Mouse (Mus musculus) neural tube, embryonic 13.5 days (tissue): ENCODE data around the gene Stk24. TPM values are rescaled to one million over a fixed set of nuclear protein-coding genes. Genes with fewer than 3 reads are reported as not detected.

Experiments
- ATAC-seq: fragments of 200-750 bp; cut with Nextera tagmentation; 2 replicates; pipeline ENCODE4 v1.8.0; 2017; ENCODE audit warnings: low read depth, mild to moderate bottlenecking, moderate TSS enrichment, moderate library complexity
- H3K27ac ChIP-seq: fragments of 300-500 bp; sonication (generic); replicated peaks from 2 replicates; pipeline ENCODE4 v1.5.1; 2015; ENCODE audit warnings: moderate library complexity, mild to moderate bottlenecking, inconsistent platforms
- H3K27me3 ChIP-seq: fragments of 300-500 bp; sonication (generic); 2 replicates; pipeline ENCODE4 v1.6.1; 2015; ENCODE audit warnings: mild to moderate bottlenecking, inconsistent platforms
- H3K36me3 ChIP-seq: fragments of 300-500 bp; sonication (generic); 2 replicates; pipeline ENCODE4 v1.6.1; 2015; ENCODE audit warnings: mild to moderate bottlenecking, inconsistent platforms
- H3K4me1 ChIP-seq: fragments of 300-500 bp; sonication (generic); replicated peaks from 2 replicates; pipeline ENCODE4 v1.6.1; 2015; ENCODE audit warnings: inconsistent platforms
- H3K4me2 ChIP-seq: fragments of 300-500 bp; sonication (generic); 2 replicates; pipeline ENCODE4 v1.6.1; 2015; ENCODE audit warnings: inconsistent platforms, mild to moderate bottlenecking, moderate library complexity
- H3K4me3 ChIP-seq: fragments of 300-500 bp; sonication (generic); 2 replicates; pipeline ENCODE4 v1.5.1; 2015; ENCODE audit warnings: mild to moderate bottlenecking, inconsistent platforms
- H3K9ac ChIP-seq: fragments of 300-500 bp; sonication (generic); 2 replicates; pipeline ENCODE4 v1.6.1; 2015; ENCODE audit warnings: moderate library complexity, mild to moderate bottlenecking, inconsistent platforms
- H3K9me3 ChIP-seq: fragments of 300-500 bp; sonication (generic); 2 replicates; pipeline ENCODE4 v1.6.1; 2016; ENCODE audit warnings: inconsistent platforms
- WGBS: fragments of 180-500 bp; shearing (Covaris S2); methylation state at CpG from one replicate; pipeline ENCODE4 v1.1.7; 2015; 5-methylcytosine and 5-hydroxymethylcytosine counted together
- polyA plus RNA-seq: library from polyadenylated mRNA; unstranded; fragments of >200 nt; fragmentation: Nextera tagmentation; extraction: Ambion mirVana; gene quantifications from 2 replicates; pipeline ENCODE4 v1.2.1, GENCODE M21; 2015

Stk24 gene
- polyA plus RNA-seq, 1 experiment from 2014 or later: 22.5 TPM

GRCm38 (mm10) chr14:121297103-121297502 lies 82.7 kb downstream of the Stk24 start:
- Histone ChIP-seq H3K36me3 (peaks cover 56% of the 10 kb centered on the region), H3K9me3 (no peaks in the 10 kb centered on the region)
- no peak for ATAC-seq

GRCm38 (mm10) chr14:121294484-121294883 lies 85.3 kb downstream of the Stk24 start:
- Histone ChIP-seq H3K36me3 (peaks cover 63% of the 10 kb centered on the region), H3K4me2 (no peak overlapping the region), H3K9ac (no peak overlapping the region), H3K4me3 (no peak overlapping the region), H3K9me3 (no peaks in the 10 kb centered on the region), H3K4me1 (no peaks in the 10 kb centered on the region), H3K27ac (no peak overlapping the region), H3K27me3 (no peaks in the 10 kb centered on the region)
- 91% methylated on average over 12 of the region's 12 CpGs for WGBS
- no peak for ATAC-seq

More at GRCm38 (mm10) chr14:121297103-121297502, 82.7 kb downstream of the Stk24 start:
- 88% methylated on average over 6 of the region's 6 CpGs for WGBS
- Histone ChIP-seq H3K4me2 (no peak overlapping the region), H3K27me3 (no peaks in the 10 kb centered on the region), H3K9ac (no peak overlapping the region), H3K4me3 (no peak overlapping the region), H3K4me1 (no peaks in the 10 kb centered on the region), H3K27ac (no peak overlapping the region)

DNA sequence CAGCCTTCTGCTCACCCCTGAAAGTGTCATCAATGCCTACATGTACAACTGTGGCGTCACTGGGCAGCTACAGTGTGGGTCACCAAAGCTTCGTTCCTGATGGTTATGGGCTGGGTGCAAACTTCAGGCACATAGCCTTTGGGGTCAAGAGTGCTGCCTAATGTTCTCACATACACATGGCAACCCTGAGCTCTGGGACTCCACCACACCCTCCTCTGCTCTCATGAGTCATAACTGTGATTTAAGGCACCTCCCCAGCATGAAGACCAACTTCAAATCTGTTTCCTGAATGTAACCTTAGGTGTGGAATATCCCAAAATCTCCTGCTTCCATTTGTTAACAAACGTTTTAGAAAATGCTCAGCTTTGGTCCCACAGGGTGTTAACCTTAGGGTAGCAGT lies 87.4 kb downstream of the Stk24 start:
- Histone ChIP-seq H3K27ac (no peak overlapping the region), H3K9ac (no peak overlapping the region), H3K9me3 (no peaks in the 10 kb centered on the region), H3K36me3 (peaks cover 63% of the 10 kb centered on the region), H3K4me2 (no peak overlapping the region), H3K27me3 (no peaks in the 10 kb centered on the region), H3K4me1 (no peaks in the 10 kb centered on the region), H3K4me3 (no peak overlapping the region)
- WGBS: 96% methylated on average over 3 of the region's 3 CpGs
- ATAC-seq: no peak

DNA sequence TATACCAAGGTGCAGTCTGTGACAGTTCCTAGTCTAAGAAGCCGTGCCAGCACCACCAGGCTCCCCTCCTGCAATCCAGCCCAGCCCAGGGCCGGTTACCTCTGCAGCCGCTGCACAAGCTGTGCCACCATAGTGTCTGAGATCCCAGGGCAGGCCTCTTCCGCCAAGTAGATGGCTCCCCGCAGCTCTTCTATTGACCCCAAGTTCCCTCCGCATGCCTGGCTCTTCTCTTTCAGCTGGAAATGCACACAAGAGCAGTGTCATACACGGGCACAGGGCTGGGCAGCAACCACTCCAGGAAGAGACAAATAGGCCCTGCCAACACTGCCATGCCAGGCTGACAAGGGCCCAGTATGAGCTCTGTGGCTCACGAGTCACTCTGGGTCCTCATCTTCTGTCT lies 87.9 kb downstream of the Stk24 start:
- Histone ChIP-seq H3K4me1 (no peaks in the 10 kb centered on the region), H3K36me3 (peaks cover 58% of the 10 kb centered on the region), H3K4me2 (no peak overlapping the region), H3K4me3 (no peak overlapping the region), H3K27me3 (no peaks in the 10 kb centered on the region), H3K27ac (no peak overlapping the region), H3K9me3 (no peaks in the 10 kb centered on the region), H3K9ac (no peak overlapping the region)
- 92% methylated on average over 8 of the region's 8 CpGs for WGBS
- no peak for ATAC-seq

- no peak for ATAC-seq
- H3K9me3 ChIP-seq: no peaks in the 10 kb centered on the region
- H3K27ac ChIP-seq: no peak overlapping the region
- no peak overlapping the region for H3K4me3 ChIP-seq
- no peak overlapping the region for H3K4me2 ChIP-seq
- peaks cover 72% of the 10 kb centered on the region for H3K36me3 ChIP-seq
- H3K9ac ChIP-seq: no peak overlapping the region
- H3K4me1 ChIP-seq: no peaks in the 10 kb centered on the region
- H3K27me3 ChIP-seq: no peaks in the 10 kb centered on the region
- 95% methylated on average over 14 of the region's 14 CpGs for WGBS
Measured at GRCm38 (mm10) chr14:121285379-121286120, 94.3 kb downstream of the Stk24 start.

DNA sequence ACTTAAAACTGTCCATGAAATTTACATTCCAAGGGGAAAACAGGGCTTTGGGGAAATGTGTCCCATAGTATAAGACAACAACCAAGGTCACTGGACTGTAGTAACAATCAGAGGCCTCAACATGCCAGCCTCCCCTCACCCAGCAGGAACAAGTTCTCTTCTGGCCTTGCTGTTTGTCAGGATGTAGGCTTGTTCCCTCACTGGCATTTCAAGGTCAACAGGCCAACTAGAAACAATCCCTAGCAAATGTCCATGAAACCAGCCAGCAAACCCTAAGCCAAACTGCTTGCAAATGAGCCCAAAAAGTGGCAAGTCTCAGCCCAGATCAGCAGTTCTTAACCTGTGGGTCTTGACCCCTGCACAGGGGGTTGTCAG lies 98.5 kb downstream of the Stk24 start:
- no peak overlapping the region for H3K9ac ChIP-seq
- no peak for ATAC-seq

DNA sequence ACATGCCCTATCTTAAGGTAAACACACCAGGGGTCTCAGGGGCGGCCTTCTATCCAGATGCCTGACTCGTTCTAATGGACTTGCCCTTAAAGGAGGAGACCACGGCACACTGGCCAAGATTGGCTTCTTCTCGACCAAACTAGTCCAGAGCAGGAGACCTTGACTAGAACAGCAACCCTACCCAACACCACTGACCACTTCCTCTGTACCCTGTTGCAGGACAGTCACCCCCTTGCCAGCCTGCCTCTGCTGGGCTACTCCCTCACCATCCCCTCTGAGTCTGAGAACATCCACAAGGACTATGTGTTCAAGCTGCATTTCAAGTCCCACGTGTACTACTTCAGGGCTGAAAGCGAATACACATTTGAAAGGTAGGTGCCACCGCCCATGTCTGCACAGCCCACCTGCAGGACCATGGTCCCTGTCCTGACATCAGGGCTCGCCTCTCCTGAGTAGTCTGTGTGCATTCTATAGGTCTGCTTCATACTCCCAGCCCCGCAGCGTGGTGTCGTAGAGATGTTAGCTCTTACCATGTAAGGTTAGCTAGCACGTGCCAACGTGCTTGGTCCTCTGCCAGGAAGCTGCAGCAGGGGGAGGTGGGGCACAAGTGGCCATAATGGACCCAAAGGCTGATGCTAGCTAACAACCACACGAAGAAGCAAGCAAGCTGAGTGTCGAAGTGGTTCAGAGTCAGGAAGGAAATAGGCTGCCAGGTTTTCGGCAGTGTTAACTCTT lies 99.0 kb downstream of the Stk24 start:
- Histone ChIP-seq H3K36me3 (peaks cover 74% of the 10 kb centered on the region), H3K9me3 (no peaks in the 10 kb centered on the region), H3K9ac (no peak overlapping the region), H3K4me2 (no peak overlapping the region), H3K27ac (no peak overlapping the region), H3K4me3 (no peak overlapping the region), H3K27me3 (no peaks in the 10 kb centered on the region), H3K4me1 (no peaks in the 10 kb centered on the region)
- no peak for ATAC-seq
- WGBS: 83% methylated on average over 16 of the region's 16 CpGs

More for the DNA sequence above, 98.5 kb downstream of the Stk24 start:
- Histone ChIP-seq H3K4me3 (no peak overlapping the region), H3K36me3 (peaks cover 74% of the 10 kb centered on the region), H3K4me2 (no peak overlapping the region), H3K9me3 (no peaks in the 10 kb centered on the region), H3K4me1 (no peaks in the 10 kb centered on the region), H3K27ac (no peak overlapping the region), H3K27me3 (no peaks in the 10 kb centered on the region)

DNA sequence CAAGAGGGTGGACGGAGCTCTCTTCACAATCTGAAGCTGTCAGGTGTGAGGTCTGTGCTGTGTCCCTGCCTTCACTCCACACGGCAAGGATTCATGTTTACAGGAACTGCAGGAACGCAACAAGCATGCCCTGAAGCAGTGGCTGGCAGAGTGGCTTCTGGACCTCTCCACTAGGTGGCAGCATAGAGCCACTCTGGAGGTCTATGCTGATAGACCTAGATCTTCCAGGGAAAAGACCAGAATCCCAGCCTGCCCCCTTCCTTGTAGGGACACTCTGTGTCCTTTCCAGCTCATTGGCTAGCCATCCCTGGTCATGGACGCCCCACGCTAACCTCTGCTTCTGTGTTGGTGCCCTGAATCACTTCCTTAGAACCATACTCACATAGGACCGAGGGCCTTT lies 100.7 kb downstream of the Stk24 start:
- peak; percentile 66 for ATAC-seq
- no peak overlapping the region for H3K9ac ChIP-seq
- H3K4me3 ChIP-seq: no peak overlapping the region
- no peaks in the 10 kb centered on the region for H3K4me1 ChIP-seq
- no peak overlapping the region for H3K4me2 ChIP-seq
- H3K36me3 ChIP-seq: peaks cover 74% of the 10 kb centered on the region
- H3K9me3 ChIP-seq: no peaks in the 10 kb centered on the region
- H3K27me3 ChIP-seq: no peaks in the 10 kb centered on the region
- WGBS: 37% methylated on average over 6 of the region's 6 CpGs
- H3K27ac ChIP-seq: no peak overlapping the region

DNA sequence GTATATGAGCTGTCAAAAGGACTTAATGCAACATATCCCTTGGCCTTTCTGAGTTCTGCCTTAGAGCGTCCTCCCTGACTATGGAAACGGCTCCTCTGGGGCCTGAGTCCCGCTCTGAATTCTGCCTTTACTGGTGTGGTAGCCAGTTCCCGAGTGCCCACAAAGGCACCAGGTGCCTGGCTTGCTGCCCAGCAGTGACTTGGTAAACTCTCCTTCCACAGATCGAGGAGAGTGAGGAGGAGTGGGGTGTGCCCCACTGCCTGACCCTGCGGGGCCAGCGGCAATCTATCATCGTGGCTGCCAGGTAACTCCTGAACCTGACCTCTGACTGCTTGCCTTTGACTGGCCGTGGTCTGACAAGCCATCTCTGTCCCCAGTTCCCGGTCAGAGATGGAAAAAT lies 103.8 kb downstream of the Stk24 start:
- Histone ChIP-seq H3K36me3 (peaks cover 73% of the 10 kb centered on the region), H3K27ac (no peak overlapping the region)

GRCm38 (mm10) chr14:121274985-121275384 lies 104.8 kb downstream of the Stk24 start:
- WGBS: 77% methylated on average over 12 of the region's 12 CpGs
- Histone ChIP-seq H3K4me3 (no peak overlapping the region), H3K4me2 (no peak overlapping the region), H3K4me1 (no peaks in the 10 kb centered on the region), H3K9me3 (no peaks in the 10 kb centered on the region), H3K9ac (no peak overlapping the region), H3K36me3 (peaks cover 73% of the 10 kb centered on the region), H3K27me3 (no peaks in the 10 kb centered on the region), H3K27ac (no peak overlapping the region)
- no peak for ATAC-seq

More for the DNA sequence above, 103.8 kb downstream of the Stk24 start:
- Histone ChIP-seq H3K9ac (no peak overlapping the region), H3K4me2 (no peak overlapping the region), H3K9me3 (no peaks in the 10 kb centered on the region), H3K4me3 (no peak overlapping the region), H3K4me1 (no peaks in the 10 kb centered on the region), H3K27me3 (no peaks in the 10 kb centered on the region)
- WGBS: 81% methylated on average over 10 of the region's 10 CpGs
- no peak for ATAC-seq

DNA sequence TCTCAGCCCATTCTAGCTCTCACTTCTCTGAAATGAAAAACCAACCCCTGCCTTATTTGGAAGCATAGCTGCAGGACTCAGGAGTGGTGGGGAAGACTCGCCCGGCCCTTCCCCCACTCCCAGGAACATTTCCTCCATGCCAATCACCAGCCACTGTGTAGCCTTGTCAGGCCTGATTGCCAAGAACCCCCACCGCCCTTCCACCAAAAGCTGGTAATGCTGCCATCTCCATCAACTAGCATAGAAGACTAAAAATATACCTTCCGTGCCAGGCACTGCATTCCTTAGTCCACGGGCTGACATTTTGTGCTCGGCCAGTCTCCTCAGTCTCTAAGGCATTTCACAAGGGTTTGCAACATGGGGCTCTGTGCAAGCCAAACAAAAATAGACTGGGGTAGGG lies 109.3 kb downstream of the Stk24 start:
- H3K9me3 ChIP-seq: no peaks in the 10 kb centered on the region
- no peak overlapping the region for H3K4me2 ChIP-seq
- no peaks in the 10 kb centered on the region for H3K4me1 ChIP-seq
- H3K36me3 ChIP-seq: peaks cover 64% of the 10 kb centered on the region
- H3K27ac ChIP-seq: no peak overlapping the region
- WGBS: 87% methylated on average over 6 of the region's 6 CpGs
- H3K4me3 ChIP-seq: no peak overlapping the region
- ATAC-seq: no peak
- H3K27me3 ChIP-seq: no peaks in the 10 kb centered on the region
- no peak overlapping the region for H3K9ac ChIP-seq

- Histone ChIP-seq H3K9me3 (no peaks in the 10 kb centered on the region), H3K9ac (no peak overlapping the region), H3K4me1 (no peaks in the 10 kb centered on the region), H3K36me3 (peaks cover 41% of the 10 kb centered on the region), H3K4me2 (no peak overlapping the region), H3K27ac (no peak overlapping the region), H3K27me3 (no peaks in the 10 kb centered on the region), H3K4me3 (no peak overlapping the region)
- 90% methylated on average over 8 of the region's 8 CpGs for WGBS
- ATAC-seq: no peak
Measured at GRCm38 (mm10) chr14:121267801-121268200, 112.0 kb downstream of the Stk24 start.
